Mouse (Mus musculus) megakaryocyte, embryonic 14.5 days (primary cell): ENCODE measurements around the gene Mrgprg.

Experiments used
- FLI1 ChIP-seq: IDR thresholded peaks from 2 replicates; pipeline ENCODE4 v1.6.1; 2012; ENCODE audit warnings: low read length, inconsistent platforms, mixed read lengths
- GATA1 ChIP-seq: IDR thresholded peaks from 3 replicates; pipeline ENCODE4 v1.6.1; 2012; ENCODE audit warnings: mixed read lengths, low read length, inconsistent platforms, borderline replicate concordance

DNA sequence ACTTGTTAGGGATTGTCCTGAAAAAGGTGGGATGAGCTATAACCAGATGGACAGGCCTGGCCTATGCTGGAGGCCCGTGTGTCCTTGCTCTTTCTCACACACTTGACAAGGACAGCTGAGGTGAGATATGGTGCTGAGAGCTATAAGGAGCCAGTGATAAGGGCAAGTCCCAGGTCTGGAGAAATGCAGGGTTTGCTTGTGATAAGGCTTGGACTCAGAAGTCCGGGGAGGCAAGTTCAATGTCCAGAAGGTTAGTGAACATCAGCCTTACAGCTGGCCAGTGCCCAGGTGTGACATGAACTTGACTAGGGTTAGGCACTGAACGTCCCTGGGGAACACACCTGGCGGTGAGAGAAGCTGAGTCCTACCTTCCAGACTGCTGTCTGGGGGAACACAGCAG lies 14.7 kb downstream of the Mrgprg start:
- TF ChIP-seq GATA1 (no peak), FLI1 (no peak)
